Mouse (Mus musculus): Measurements from ENCODE around the gene Lrba. TPM values are rescaled to one million over a fixed set of nuclear protein-coding genes. Genes with fewer than 3 reads are reported as not detected.

Lrba gene
- total and polyA plus RNA-seq, 3 experiments, result 12.3 to 22.6 (median 13.8) TPM

DNA sequence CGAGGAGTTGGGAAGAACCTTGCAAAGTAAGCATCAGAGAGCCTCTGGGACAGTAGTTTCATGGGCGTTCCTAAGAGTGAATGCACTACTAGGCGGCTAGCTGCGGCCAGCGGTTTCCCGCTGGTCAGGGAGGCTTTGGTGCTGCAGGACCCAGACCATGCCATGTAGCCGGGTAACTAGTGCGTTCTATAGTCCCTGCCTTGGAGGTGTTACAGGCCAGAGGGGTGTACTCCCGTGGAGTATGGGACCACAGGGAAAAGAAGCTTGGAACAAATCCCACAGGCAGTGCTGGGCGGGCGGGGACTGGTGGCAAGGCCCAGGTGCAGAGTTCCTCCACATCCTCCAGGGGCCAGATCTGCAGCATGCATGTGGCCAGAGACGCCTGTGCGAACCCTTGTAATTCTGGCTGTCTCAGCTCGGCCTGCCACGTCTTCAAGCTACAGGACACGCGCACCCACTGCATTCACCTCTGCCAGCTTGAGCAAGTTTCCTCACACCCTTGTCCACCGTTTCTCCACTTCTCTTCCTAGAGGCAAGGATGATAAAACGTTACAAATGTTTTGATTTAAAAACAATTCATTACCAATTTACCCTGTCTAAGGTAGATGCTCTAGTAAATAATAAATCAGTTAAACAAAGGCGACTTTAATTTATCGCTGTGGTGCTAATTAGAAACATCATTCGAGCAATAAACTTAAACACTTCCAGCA is 326.0 kb downstream of the Lrba start:
- peaks cover 11 to 16% of the 10 kb centered on the region in 2 experiments for H3K36me3 ChIP-seq (replicated peaks in 1 of 2; ENCODE audit: control insufficient read depth in 1 of 2, insufficient read depth in 1 of 2, low read length in 1 of 2)
- no peak overlapping the region for H3K27ac ChIP-seq (ENCODE audit: insufficient read depth, low read depth)
- in situ Hi-C loops (cut with MboI; ENCODE audit: low pct_ligation_motif_present, low pct_unique_long_range_greater_than_20kb, low sequenced_read_pairs), result no loop called here
- H3K9me3 ChIP-seq (replicated peaks; ENCODE audit: low read length), result peaks cover 7% of the 10 kb centered on the region
- DNase-seq (ENCODE audit: extremely low read depth), result no peak
- dilution Hi-C loops (cut with MboI; ENCODE audit: extremely low pct_ligation_motif_present, extremely low pct_unique_long_range_greater_than_20kb, low sequenced_read_pairs), result no loop called here
- H3K4me2 ChIP-seq (ENCODE audit: insufficient read depth, low read depth, poor library complexity, severe bottlenecking), result no peak overlapping the region
- no peak overlapping the region for H3K4me3 ChIP-seq (replicated peaks in 1 of 3; ENCODE audit: low read depth in 2 of 3, low read length in 2 of 3, poor library complexity in 1 of 3)
- no peaks in the 10 kb centered on the region for H3K4me1 ChIP-seq (ENCODE audit: control insufficient read depth in 1 of 2, insufficient read depth in 2 of 2)
- H3K9ac ChIP-seq (ENCODE audit: insufficient read depth, low read depth), result no peak overlapping the region
- H3K27me3 ChIP-seq (replicated peaks), result no peaks in the 10 kb centered on the region
- no peak for TF ChIP-seq JUND (conservative IDR thresholded peaks at IDR 0.05; ENCODE audit: low read depth, low read length)
- H3K79me2 ChIP-seq (replicated peaks; ENCODE audit: control insufficient read depth, extremely low read depth, insufficient read depth, poor library complexity, severe bottlenecking), result no peaks in the 10 kb centered on the region

DNA sequence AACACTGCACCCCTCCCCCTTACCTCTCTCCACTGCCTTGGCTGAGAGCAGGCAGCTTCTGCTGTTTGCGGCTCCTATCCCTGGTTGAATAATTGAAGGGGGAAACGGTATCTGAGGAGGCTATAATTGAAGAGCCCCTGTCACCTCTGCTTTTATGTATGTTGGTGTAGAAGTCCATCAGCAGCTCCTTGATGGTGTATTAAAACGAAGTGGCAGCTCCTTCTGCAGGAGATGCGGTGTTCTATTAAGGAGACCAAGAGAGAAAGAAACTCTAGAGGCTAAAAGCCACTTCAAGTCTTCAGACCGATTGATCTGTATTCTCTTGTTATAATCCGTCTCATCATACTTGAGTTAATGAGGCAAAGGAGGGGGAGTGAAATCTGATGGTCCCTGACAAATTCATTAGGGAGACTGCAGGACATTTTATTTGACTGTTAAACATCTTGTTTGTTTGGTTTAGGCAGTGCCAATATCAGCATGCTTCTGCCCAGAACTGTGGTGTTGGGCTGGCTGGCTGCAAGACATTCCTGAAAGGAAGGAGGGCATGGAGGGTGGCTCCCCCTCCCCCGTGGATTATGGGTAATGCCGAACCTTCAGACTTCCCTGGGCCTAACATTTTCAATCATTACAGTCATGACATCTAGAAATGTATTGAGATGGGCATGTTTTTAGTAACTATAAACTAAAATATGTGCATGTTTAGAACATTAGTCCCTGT is 326.7 kb downstream of the Lrba start:
- Histone ChIP-seq H3K27me3 (replicated peaks) (no peaks in the 10 kb centered on the region), H3K36me3 (replicated peaks in 1 of 2; ENCODE audit: control insufficient read depth in 1 of 2, insufficient read depth in 1 of 2, low read length in 1 of 2) (peaks cover 11 to 16% of the 10 kb centered on the region in 2 experiments), H3K27ac (ENCODE audit: insufficient read depth, low read depth) (no peak overlapping the region), H3K4me3 (replicated peaks in 1 of 3; ENCODE audit: low read depth in 2 of 3, low read length in 2 of 3, poor library complexity in 1 of 3) (no peak overlapping the region), H3K4me1 (ENCODE audit: control insufficient read depth in 1 of 2, insufficient read depth in 2 of 2) (no peaks in the 10 kb centered on the region), H3K4me2 (ENCODE audit: insufficient read depth, low read depth, poor library complexity, severe bottlenecking) (no peak overlapping the region), H3K79me2 (replicated peaks; ENCODE audit: control insufficient read depth, extremely low read depth, insufficient read depth, poor library complexity, severe bottlenecking) (no peaks in the 10 kb centered on the region), H3K9ac (ENCODE audit: insufficient read depth, low read depth) (no peak overlapping the region), H3K9me3 (replicated peaks; ENCODE audit: low read length) (peaks cover 7% of the 10 kb centered on the region)
- TF ChIP-seq USF1 (IDR thresholded peaks at IDR 0.05; ENCODE audit: low read depth, low read length) (no peak), TCF12 (IDR thresholded peaks at IDR 0.05; ENCODE audit: low read depth, low read length) (no peak), EP300 (IDR thresholded peaks at IDR 0.05; ENCODE audit: low read length) (no peak), TBP (conservative IDR thresholded peaks at IDR 0.05; ENCODE audit: low read depth, low read length) (no peak), GABPA (IDR thresholded peaks at IDR 0.05; ENCODE audit: insufficient replicate concordance, low read depth, low read length) (no peak), NELFE (IDR thresholded peaks at IDR 0.05; ENCODE audit: low read depth, low read length) (no peak), NRF1 (IDR thresholded peaks at IDR 0.05; ENCODE audit: low read depth, low read length) (no peak), JUN (IDR thresholded peaks at IDR 0.05; ENCODE audit: insufficient read depth, low read depth, low read length) (no peak), CTCF (conservative IDR thresholded peaks at IDR 0.05 in 1 of 2, IDR thresholded peaks at IDR 0.05 in 1 of 2; ENCODE audit: low read depth in 2 of 2, low read length in 2 of 2) (no peak), RAD21 (IDR thresholded peaks at IDR 0.05; ENCODE audit: low read depth, low read length) (no peak), E2F4 (IDR thresholded peaks at IDR 0.05; ENCODE audit: insufficient replicate concordance, low read depth, low read length) (no peak), ETS1 (conservative IDR thresholded peaks at IDR 0.05; ENCODE audit: low read depth, low read length) (no peak), MYC (IDR thresholded peaks at IDR 0.05; ENCODE audit: low read depth, low read length) (no peak), JUND (conservative IDR thresholded peaks at IDR 0.05; ENCODE audit: low read depth, low read length) (no peak), POLR2AphosphoS2 (IDR thresholded peaks at IDR 0.05; ENCODE audit: low read depth, low read length) (no peak)
- in situ Hi-C loops (cut with MboI; ENCODE audit: low pct_ligation_motif_present, low pct_unique_long_range_greater_than_20kb, low sequenced_read_pairs) (no loop called here), dilution Hi-C loops (cut with MboI; ENCODE audit: extremely low pct_ligation_motif_present, extremely low pct_unique_long_range_greater_than_20kb, low sequenced_read_pairs) (no loop called here)
- DNase-seq (ENCODE audit: extremely low read depth), result no peak

All from CH12.LX (cell line).